Mouse (Mus musculus) thymus, adult 2 months (tissue): ENCODE measurements around the gene Dbr1.

Experiments used
- CTCF ChIP-seq: fragments of 200-500 bp; IDR thresholded peaks from 2 replicates; pipeline ENCODE4 v1.5.1; 2012; ENCODE audit warnings: mild to moderate bottlenecking, control low read depth, low read length, moderate library complexity, borderline replicate concordance; ENCODE audit not compliant: control insufficient read depth, poor library complexity, insufficient read depth; ENCODE audit errors: extremely low read depth
- POLR2A ChIP-seq: fragments of 200-500 bp; IDR thresholded peaks from 2 replicates; pipeline ENCODE4 v1.6.1; 2012; ENCODE audit warnings: mild to moderate bottlenecking, low read length, control low read depth, moderate library complexity; ENCODE audit not compliant: control insufficient read depth, poor library complexity, insufficient read depth; ENCODE audit errors: extremely low read depth

DNA sequence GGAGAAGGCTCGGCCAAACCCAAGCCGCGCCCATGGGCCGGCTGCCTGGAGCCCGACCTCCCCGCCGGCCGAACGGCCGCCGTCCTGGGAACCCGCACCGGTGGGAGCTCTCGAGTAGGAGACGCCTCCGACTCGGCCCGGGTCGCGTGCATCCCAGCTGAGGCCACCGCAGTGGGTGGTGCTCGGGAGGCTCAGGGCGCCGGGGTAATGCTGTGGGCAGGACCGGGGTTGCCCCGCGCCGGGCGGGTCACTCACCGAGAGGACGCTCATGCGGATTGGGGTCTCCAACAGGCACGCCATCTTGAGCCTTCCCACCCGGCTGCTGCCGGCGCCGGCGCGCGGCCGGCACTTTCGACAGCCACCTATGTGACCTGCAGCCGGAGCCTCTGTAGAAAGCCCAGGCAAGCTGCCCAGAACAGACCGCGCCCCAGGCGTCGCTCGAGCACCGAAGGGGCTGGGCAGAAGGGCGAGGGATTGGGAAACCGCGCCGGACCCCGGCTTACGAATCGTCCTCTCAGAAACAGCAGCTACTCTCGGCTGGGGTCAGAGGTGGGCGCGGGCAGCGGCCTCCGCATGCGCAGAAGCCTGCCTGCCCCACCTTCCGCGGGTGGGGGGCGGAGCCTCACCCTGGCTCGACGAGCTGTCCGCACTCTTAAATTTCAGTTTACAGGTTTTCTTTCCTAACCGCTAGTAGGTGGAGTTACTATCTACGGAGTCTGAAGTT, 7.1 kb upstream of the Dbr1 start, which contains the start of gene Armc8:
- no peak for TF ChIP-seq CTCF
- TF ChIP-seq POLR2A: no peak
